Mouse (Mus musculus) cerebellum, postnatal 25 days (tissue): ENCODE results near the gene Gm45261.

ENCODE experiments used
- DNase-seq, 2 experiments: peaks; one replicate each; pipeline ENCODE4 v3.0.0; 2021; ENCODE audit warnings: mixed read lengths in 2 of 2

Gene Gm45261

DNA sequence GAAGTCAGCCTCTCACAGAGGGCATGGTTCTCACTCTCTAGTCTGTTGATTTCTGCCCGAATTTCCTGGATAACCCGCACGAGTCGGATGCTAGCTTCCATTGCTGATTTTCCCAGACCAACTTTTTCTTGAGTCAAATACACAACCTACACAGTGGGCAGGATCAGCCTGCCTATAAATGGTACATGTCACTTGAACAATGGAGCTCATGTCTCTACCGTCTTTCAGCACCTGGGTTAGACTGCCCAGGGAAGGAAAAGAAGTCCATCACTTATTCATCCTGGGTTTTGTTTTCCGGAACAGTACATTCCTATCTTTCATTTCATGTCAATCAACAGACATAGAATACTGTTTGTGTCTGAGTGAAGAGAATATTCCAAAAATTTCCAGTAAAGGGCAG is at the start of gene Gm45261:
Gene Gm45261 (minus strand): TSS at position 101 of the 400 bp plus-strand sequence.
- no peak for DNase-seq

GRCm38 (mm10) chr1:80504757-80505156 is 43.5 kb upstream of the Gm45261 start:
- no peak for DNase-seq

DNA sequence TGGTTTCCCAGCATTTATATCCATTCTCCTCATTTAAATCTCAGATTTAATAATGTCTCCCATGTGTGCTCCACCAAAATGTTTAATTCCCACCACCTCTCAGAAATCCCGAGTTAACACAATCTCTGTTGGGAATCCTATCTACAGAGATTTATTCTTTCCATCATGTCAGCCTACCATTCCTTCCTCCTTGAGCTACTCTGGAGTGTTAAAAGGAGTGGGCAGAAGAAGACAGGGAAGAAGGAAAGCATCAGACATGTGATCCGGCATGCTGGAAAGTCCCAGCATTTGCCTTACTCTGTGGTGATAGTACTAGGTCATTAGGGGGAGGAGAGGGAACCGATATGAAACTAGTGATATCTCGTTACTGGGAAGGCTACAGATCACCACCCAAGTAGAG is 42.8 kb upstream of the Gm45261 start:
- DNase-seq = no peak

DNA sequence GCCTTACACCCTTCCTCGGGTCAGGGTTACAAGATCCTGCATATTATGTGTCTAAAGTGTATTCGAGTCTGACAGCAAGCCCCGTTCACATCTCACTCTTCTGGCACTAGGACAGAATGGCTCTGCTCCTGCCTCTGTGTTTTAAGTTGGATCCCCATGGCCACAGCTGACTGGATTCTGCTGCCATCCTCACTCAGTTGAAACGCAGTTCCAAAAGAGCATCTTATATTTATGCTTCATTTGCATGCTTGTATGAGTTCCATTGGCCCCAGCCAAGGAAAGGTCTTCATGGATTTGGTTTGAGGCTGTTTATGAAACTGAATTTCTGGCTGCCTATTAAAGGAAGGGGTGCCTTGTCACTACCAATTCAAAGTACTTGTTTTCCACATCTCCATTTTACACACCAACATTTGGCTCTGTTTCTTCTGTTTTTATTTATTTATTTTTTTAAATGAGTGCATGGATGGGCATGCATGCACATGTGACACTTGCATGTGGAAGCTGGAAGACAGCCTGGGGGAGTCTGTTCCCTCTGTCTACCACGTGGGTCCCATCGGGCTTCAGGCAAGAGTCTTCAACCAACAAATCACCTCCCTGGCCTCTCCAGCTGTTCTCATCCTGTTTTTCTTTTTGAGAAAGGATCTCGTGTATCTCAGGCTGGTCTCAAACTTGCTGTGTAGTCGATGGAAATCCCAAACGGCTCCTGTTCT is 41.4 kb upstream of the Gm45261 start:
- DNase-seq = no peak

- DNase-seq = no peak
Observed at GRCm38 (mm10) chr1:80499264-80499663, 38.0 kb upstream of the Gm45261 start.

DNA sequence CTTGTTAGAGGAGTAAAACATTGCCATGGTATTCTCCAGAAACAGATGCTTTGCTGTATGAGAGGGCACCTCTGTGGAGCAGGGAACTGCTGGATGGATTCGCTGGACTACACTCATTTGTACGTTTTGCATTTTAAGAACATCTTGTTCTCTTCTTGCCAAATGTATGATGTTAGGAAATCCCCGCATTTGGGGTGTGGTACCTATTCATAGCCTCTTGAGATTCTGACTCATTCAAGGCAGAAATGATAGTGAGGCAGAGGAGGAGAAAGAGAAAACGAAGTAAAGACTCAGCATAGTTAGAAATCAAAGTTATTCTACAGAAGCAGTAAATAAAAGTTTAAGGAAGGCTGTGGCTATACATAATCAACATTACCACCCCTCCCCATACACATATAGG is 35.1 kb upstream of the Gm45261 start:
- no peak for DNase-seq

- DNase-seq = no peak
Observed at GRCm38 (mm10) chr1:80483419-80483818, 22.2 kb upstream of the Gm45261 start.

- DNase-seq = no peak
Observed at GRCm38 (mm10) chr1:80474942-80475341, 13.7 kb upstream of the Gm45261 start.

- no peak for DNase-seq
Observed at GRCm38 (mm10) chr1:80472395-80472794, 11.1 kb upstream of the Gm45261 start.

DNA sequence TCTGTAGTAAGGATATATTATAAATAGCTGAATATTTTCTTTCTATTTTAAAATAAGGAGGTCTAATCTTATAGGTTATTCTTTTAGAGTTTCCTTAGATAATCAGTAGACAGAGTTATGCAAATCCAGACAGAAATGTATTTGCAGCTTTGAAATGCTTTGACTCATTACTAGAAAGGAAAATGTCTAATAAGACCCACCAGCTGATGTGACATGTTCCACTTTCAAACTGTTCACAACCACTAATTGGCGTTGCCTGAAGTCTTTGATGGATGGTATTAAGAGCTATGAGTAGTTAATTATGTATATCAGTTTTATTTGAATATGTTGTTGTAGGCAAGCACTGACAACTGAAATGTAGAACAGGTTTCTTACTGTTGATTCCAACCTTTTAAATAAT is 1.3 kb downstream of the Gm45261 start:
- DNase-seq = no peak

GRCm38 (mm10) chr1:80459477-80459876 is 1.8 kb downstream of the Gm45261 start:
- DNase-seq = no peak

GRCm38 (mm10) chr1:80453971-80454370 is 7.3 kb downstream of the Gm45261 start:
- DNase-seq = no peak

GRCm38 (mm10) chr1:80451914-80452549 is 9.2 kb downstream of the Gm45261 start:
- no peak for DNase-seq

DNA sequence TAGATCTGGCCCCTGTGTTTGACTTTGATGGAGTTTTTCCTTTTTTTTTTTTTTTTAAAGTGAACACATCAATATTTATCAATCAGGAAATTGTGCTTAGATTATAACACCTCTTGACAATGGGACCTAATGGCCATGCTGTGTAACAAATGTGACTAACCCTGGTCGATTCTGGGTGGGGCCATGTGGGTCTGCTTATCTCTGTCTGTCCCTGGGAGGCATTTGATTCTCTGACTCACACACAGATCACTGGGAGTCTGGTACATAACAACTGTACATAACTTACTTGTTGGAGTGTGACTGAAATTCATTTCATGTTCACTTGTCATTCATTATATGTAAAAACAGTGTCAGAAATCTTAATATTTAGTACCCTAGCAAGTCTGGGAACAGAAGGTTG is 13.7 kb downstream of the Gm45261 start:
- DNase-seq = no peak

GRCm38 (mm10) chr1:80440911-80441310 is 20.3 kb downstream of the Gm45261 start:
- no peak for DNase-seq

DNA sequence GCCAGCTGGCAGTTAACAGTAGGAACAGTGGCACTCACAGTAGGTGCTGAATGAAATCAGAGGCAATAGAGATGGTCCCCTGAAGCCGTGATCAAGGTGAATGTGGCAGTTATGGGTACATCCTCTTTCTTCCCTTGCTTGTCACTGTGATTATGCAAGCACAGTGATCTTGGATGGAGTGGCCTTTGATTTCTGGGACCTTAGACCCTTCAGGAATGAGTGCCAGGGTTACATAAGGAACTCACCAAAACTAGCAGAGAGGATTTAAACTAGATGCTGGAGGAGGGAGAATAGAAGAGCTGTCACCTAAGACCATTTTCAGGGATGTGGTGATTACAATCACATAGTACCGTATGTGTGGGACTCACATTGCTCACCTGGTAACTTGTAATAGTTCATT is 22.7 kb downstream of the Gm45261 start:
- DNase-seq = no peak

GRCm38 (mm10) chr1:80427946-80428345 is 33.3 kb downstream of the Gm45261 start:
- no peak for DNase-seq

GRCm38 (mm10) chr1:80427425-80427824 is 33.8 kb downstream of the Gm45261 start:
- peak; percentile 81 to 89 for DNase-seq

- DNase-seq = no peak
Observed at GRCm38 (mm10) chr1:80424666-80425065, 36.6 kb downstream of the Gm45261 start.

DNA sequence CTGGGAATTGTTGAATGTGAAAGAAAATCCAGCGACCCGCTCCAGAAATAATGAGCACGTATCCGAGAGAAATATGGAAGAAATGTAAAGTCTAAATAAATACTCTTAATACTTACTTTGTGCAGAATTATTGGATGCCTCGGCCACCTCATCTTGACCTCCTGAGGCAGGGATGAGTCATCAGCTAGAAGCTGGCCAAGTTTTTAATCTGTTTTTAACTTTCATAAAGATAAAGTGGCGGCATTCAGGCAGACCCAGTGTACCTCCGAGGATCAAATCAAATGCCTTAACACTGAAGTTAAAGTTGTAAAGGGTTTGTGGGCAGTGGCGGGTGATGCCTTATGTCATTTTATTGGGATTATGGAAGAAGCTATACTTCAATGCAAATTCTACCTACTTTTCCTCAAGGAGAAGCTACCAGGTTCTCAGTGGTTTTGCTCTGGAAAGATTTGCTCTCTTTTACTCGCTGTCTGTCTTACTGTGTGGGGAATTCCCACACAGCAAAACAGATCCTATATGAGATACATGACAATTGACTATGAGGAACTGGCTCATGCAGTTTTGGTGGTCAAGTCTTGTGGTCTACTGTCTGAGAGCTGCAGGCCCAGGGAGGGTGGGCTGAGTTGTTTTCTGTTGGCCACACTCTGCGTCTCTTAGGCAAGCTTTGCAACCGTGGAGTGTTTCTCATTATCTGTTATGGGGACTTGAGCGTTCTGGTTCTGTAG is 42.8 kb downstream of the Gm45261 start:
- no peak for DNase-seq

GRCm38 (mm10) chr1:80416329-80416728 is 44.9 kb downstream of the Gm45261 start:
- DNase-seq = no peak

DNA sequence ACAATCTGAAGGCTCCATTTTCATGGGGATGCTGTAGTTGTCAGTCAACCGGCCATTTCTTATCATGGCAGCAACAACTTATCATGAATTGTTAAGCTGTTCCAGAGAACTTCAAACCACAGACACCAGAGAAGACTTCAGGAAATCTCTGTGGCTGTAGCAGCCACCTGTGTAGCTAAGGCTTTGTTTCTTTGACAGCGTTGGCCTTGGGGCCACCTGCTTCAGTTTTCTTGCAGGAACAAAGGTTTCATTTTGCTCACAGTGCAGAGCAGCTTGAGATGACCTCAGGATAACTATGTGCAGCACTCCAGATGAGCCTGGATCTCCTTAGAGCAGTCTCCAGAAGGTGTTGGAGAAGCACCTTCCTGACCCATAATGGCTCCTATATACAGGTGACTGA is 48.7 kb downstream of the Gm45261 start:
- no peak for DNase-seq

DNA sequence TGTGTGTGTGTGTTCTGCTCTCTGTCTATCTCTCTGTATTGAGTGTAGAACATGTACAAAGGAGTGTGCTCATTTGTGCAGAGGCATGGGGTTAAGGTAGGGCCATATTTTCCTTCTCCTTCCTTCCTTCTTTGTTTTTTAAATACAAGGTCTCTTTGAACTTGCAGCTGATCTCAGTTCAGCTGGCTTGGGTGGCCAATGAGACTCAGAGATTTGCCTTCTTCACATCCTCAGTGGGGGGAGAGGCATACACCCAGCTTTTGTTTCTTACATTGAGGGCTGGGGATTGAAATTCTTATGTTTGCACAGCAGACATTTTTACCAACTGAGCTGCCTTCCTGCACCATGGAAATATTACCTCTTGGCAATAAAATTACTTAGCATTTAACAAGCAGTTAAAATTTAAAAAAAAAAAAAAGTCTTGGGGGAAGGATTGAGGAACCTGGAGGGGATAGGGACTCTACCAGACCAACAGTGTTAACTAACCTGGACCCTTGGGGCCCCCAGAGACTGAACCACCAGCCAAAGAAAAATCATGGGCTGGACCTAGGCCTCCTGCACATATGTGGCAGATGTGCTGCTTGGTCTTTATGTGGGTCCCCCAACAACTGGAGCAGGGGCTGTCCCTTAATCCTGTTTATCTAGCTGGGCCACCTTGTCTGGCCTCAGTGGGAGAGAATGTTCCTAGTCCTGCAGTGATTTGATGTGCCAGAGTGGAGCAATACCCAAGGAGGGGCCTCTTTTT is 50.8 kb downstream of the Gm45261 start:
- DNase-seq = no peak
